Mouse (Mus musculus) lung, postnatal 0 days (tissue): ENCODE results near the gene Kalrn.

Experiments used
- CTCF ChIP-seq: IDR thresholded peaks from 2 replicates; pipeline ENCODE4 v1.5.1; 2016; ENCODE audit warnings: antibody characterized with exemption, mild to moderate bottlenecking
- EP300 ChIP-seq: IDR thresholded peaks from 2 replicates; pipeline ENCODE4 v1.6.1; 2016; ENCODE audit warnings: antibody characterized with exemption, mild to moderate bottlenecking, control low read depth

- TF ChIP-seq CTCF (no peak), EP300 (no peak)
Observed at GRCm38 (mm10) chr16:34603854-34604253, 30.5 kb upstream of the Kalrn start.
